Mouse (Mus musculus) myocyte (in vitro differentiated cells): ENCODE results near the gene Lrig1.

Source experiments
- E2F4 ChIP-seq: IDR thresholded peaks from one replicate; pipeline ENCODE4 v1.6.1; 2011; ENCODE audit warnings: mild to moderate bottlenecking, control low read depth, moderate library complexity; ENCODE audit not compliant: insufficient read depth
- MYOD1 ChIP-seq, 3 experiments: IDR thresholded peaks; one replicate each; pipeline ENCODE4 v1.6.1; 2011; ENCODE audit warnings: control low read depth in 2 of 3, low read depth in 2 of 3, mild to moderate bottlenecking in 2 of 3, moderate library complexity in 1 of 3; ENCODE audit not compliant: insufficient read length in 2 of 3, control insufficient read depth in 1 of 3
- POLR2A ChIP-seq: IDR thresholded peaks from one replicate; pipeline ENCODE4 v1.6.1; 2011; ENCODE audit warnings: low read depth, mild to moderate bottlenecking, control low read depth, moderate library complexity; ENCODE audit not compliant: insufficient read length
- SRF ChIP-seq: IDR thresholded peaks from one replicate; pipeline ENCODE4 v1.6.1; 2011; ENCODE audit warnings: low read depth; ENCODE audit not compliant: control insufficient read depth, insufficient read length
- TCF12 ChIP-seq: IDR thresholded peaks from one replicate; pipeline ENCODE4 v1.6.1; 2011; ENCODE audit warnings: mild to moderate bottlenecking, control low read depth; ENCODE audit not compliant: poor library complexity, insufficient read depth, severe bottlenecking

DNA sequence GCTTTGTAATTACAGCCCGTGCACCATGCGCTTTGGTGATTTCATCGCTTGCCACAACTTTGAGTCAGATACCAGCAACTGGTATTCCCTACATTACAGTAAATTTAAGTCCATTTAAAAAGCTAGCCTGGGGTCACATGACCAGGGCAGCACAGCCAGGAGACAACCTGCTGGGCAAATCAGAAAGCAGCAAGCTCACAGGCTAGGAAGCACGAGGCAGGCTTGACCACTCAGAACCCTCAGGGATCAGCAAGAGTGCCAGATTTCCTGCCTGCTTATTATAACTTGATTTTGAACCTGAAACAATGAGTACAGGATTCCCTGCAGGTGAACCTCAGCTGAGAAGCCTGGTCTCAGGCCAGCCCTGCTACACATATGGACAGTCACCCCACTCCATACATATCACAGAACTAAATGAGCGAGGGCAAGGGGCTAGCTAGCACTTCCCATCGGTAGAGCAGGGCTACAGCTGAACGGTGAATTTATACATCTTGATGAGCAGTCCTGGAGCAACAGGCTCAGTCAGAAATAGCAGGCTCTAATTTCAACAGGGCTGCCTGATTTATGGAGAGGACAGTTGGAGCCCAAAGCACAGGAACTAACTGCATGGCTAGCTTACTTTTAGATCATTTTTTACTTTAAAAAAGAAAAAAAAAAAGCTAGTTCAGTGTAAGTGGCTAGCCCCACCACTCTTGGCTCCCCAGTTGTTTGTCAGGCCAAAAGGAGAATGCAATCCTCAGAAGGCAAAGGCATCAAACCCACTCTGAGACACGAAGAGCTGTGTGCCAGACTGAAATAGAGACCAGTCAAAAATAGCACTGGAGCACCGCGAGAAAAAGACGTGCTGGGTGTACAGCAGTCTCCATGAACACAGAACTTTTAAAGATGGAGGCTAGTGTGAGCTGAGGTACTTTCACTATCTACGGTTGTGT is 42.5 kb downstream of the Lrig1 start:
- TF ChIP-seq TCF12 (no peak), MYOD1 (IDR thresholded peaks at IDR 0.05; ENCODE audit: control insufficient read depth in 1 of 3, insufficient read length in 2 of 3, low read depth in 2 of 3) (peak in 1 of 3 experiments; percentile 28), SRF (no peak), E2F4 (no peak), POLR2A (no peak)
